ENCODE assay signal across 12 mouse cellular contexts in genomic region chr15:99017986-99018385, GRCm38 (mm10). TPM values are rescaled to one million over a fixed set of nuclear protein-coding genes. Genes with fewer than 3 reads are reported as not detected.
A peak's percentile ranks its signal among the peaks of the same experiment; 100 is the strongest.
DNase-seq lines count a peak whose midpoint lies in the region; ATAC-seq and TF ChIP-seq lines count a peak whose summit lies in the region.
"Had no signal": no experiment of that assay in that cellular context is flagged by ENCODE, and none has a peak within 500 bp of the region (broad histone marks: within the 10 kb centered on the region; RNA-seq: fewer than 3 reads in every experiment).

No protein-coding gene starts in this region.

- WGBS in hindbrain, embryonic 15.5 days, result 44% methylated on average over 9 of the region's 9 CpGs

- TF ChIP-seq EP300 in ES-Bruce4 (IDR thresholded peaks at IDR 0.05; ENCODE audit: insufficient read depth, low read depth, low read length), result no peak

- TF ChIP-seq CTCF in E14TG2a.4 (conservative IDR thresholded peaks at IDR 0.05; ENCODE audit: low read length), result no peak
- TF ChIP-seq CTCF in ES-Bruce4 (IDR thresholded peaks at IDR 0.05; ENCODE audit: low read depth, low read length), result no peak

- no peak for TF ChIP-seq POLR2A in ES-Bruce4 (IDR thresholded peaks at IDR 0.05; ENCODE audit: insufficient read depth, low read length)

- H3K9ac ChIP-seq in ES-Bruce4 (ENCODE audit: low read depth, poor library complexity, severe bottlenecking), result peak overlapping the region; percentile 45
- H3K9ac ChIP-seq in hindbrain, embryonic 15.5 days, result no peak overlapping the region
- H3K9ac ChIP-seq: forebrain, embryonic 12.5 days had no signal

- H3K9me3 ChIP-seq in E14TG2a.4 (ENCODE audit: low read length), result peaks cover 7% of the 10 kb centered on the region; the same call in 1 of the 2 replicates
- H3K9me3 ChIP-seq in ES-Bruce4 (replicated peaks; ENCODE audit: control insufficient read depth, insufficient read depth, low read length, poor library complexity, severe bottlenecking), result no peaks in the 10 kb centered on the region
- no peaks in the 10 kb centered on the region for H3K9me3 ChIP-seq in hindbrain, embryonic 15.5 days
- H3K9me3 ChIP-seq: forebrain, embryonic 12.5 days had no signal

- H3K36me3 ChIP-seq in E14TG2a.4 (ENCODE audit: insufficient read depth, low read length), result no peaks in the 10 kb centered on the region
- no peaks in the 10 kb centered on the region for H3K36me3 ChIP-seq in ES-Bruce4 (ENCODE audit: control insufficient read depth, insufficient read depth, low read length, poor library complexity, severe bottlenecking)
- no peaks in the 10 kb centered on the region for H3K36me3 ChIP-seq in hindbrain, embryonic 15.5 days
- H3K36me3 ChIP-seq: forebrain, embryonic 12.5 days had no signal

- no peak overlapping the region for H3K4me2 ChIP-seq in hindbrain, embryonic 15.5 days
- H3K4me2 ChIP-seq: forebrain, embryonic 12.5 days had no signal

- peak overlapping the region; percentile 45 for H3K27ac ChIP-seq in ES-Bruce4 (ENCODE audit: insufficient read depth, low read length)
- peak overlapping the region; percentile 66 for H3K27ac ChIP-seq in hindbrain, embryonic 15.5 days (replicated peaks)
- H3K27ac ChIP-seq: forebrain, embryonic 12.5 days had no signal

- no peaks in the 10 kb centered on the region for H3K27me3 ChIP-seq in E14TG2a.4 (ENCODE audit: insufficient read depth, low read length)
- H3K27me3 ChIP-seq in ES-Bruce4 (ENCODE audit: control insufficient read depth, insufficient read depth, low read length, poor library complexity, severe bottlenecking), result no peaks in the 10 kb centered on the region
- no peaks in the 10 kb centered on the region for H3K27me3 ChIP-seq in hindbrain, embryonic 15.5 days

- ATAC-seq in hindbrain, embryonic 15.5 days (ENCODE audit: low FRiP score, low read depth), result no peak
- no peak for ATAC-seq in erythroblast, adult 5-6 weeks (replicated peaks; ENCODE audit: low FRiP score, poor library complexity, severe bottlenecking)

- peaks cover 41% of the 10 kb centered on the region for H3K4me1 ChIP-seq in E14TG2a.4 (replicated peaks; ENCODE audit: low read depth, low read length)
- no peaks in the 10 kb centered on the region for H3K4me1 ChIP-seq in ES-Bruce4 (ENCODE audit: control insufficient read depth, insufficient read depth, low read length)
- H3K4me1 ChIP-seq in hindbrain, embryonic 15.5 days (replicated peaks), result peaks cover 11% of the 10 kb centered on the region; the same call in 1 of the 2 replicates

- H3K4me3 ChIP-seq in E14TG2a.4 (replicated peaks; ENCODE audit: low read length) (peak overlapping the region; percentile 72), ES-Bruce4 (ENCODE audit: low read depth, low read length) (peak overlapping the region; percentile 37)
- no peak overlapping the region for H3K4me3 ChIP-seq in hindbrain, embryonic 15.5 days
- H3K4me3 ChIP-seq: forebrain, embryonic 12.5 days had no signal

- DNase-seq in kidney, postnatal 36 days, result peak; percentile 51 to 70
- DNase-seq in layer of hippocampus, adult 8-10 months (ENCODE audit: low spot score in 2 of 2), result no peak
- no peak for DNase-seq in cerebellum, adult 9-10 months
- no peak for DNase-seq in lung, postnatal 25 days (ENCODE audit: low spot score)
- DNase-seq: adrenal gland, postnatal 36 days; cerebellum, postnatal 10 days; thymus, postnatal 36 days had no signal

RNA-seq across cellular contexts. Expression of gene Tuba1c, which starts 11.7 kb away (rescaled TPM):
- 407 and 426 TPM in 2 replicates for polyA plus RNA-seq in ES-Bruce4 (2011; ENCODE audit: insufficient read depth, insufficient read length, low read depth, missing spikeins)
- polyA plus RNA-seq in hindbrain, embryonic 15.5 days (2015; fragmentation: Nextera tagmentation; extraction: Ambion mirVana), result 22.5 and 25.3 TPM in 2 replicates
- 10 to 100 TPM; 47.7 to 64.5 (median 52.7) TPM for total RNA-seq in layer of hippocampus, adult 8-10 months (2022)
- total RNA-seq in erythroblast, adult 5-6 weeks (2015; ENCODE audit: low replicate concordance), result 73.8 and 96.1 TPM in 2 replicates
- 36.4 and 46.4 TPM in 2 replicates for total RNA-seq in erythroblast, adult 5-6 weeks (2017; ENCODE audit: low replicate concordance)

RNA-seq across cellular contexts. Expression of gene Prph, which starts 37.0 kb away (rescaled TPM):
- polyA plus RNA-seq in ES-Bruce4 (2011; ENCODE audit: insufficient read depth, insufficient read length, low read depth, missing spikeins), result 8.0 and 11.5 TPM in 2 replicates
- 57.5 and 89.3 TPM in 2 replicates for polyA plus RNA-seq in hindbrain, embryonic 15.5 days (2015; fragmentation: Nextera tagmentation; extraction: Ambion mirVana)
- total RNA-seq in layer of hippocampus, adult 8-10 months (2022), result 1 to 10 TPM in 3 of 4 experiments, under 1 TPM in 1; 0.96 to 1.9 (median 1.4) TPM
- total RNA-seq in erythroblast, adult 5-6 weeks (2015; ENCODE audit: low replicate concordance), result not detected in 2 replicates
- not detected in 2 replicates for total RNA-seq in erythroblast, adult 5-6 weeks (2017; ENCODE audit: low replicate concordance)

RNA-seq across cellular contexts. Expression of gene Troap, which starts 56.4 kb away (rescaled TPM):
- polyA plus RNA-seq in ES-Bruce4 (2011; ENCODE audit: insufficient read depth, insufficient read length, low read depth, missing spikeins), result 43.3 and 46.5 TPM in 2 replicates
- polyA plus RNA-seq in hindbrain, embryonic 15.5 days (2015; fragmentation: Nextera tagmentation; extraction: Ambion mirVana), result 8.5 and 10.1 TPM in 2 replicates
- total RNA-seq in layer of hippocampus, adult 8-10 months (2022), result under 1 TPM; 0.33 to 0.66 (median 0.46) TPM
- total RNA-seq in erythroblast, adult 5-6 weeks (2015; ENCODE audit: low replicate concordance), result 11.9 and 21.7 TPM in 2 replicates
- 20.4 and 28.1 TPM in 2 replicates for total RNA-seq in erythroblast, adult 5-6 weeks (2017; ENCODE audit: low replicate concordance)

Comparison
In these comparisons a context has a peak if more than half of its experiments do, and no peak if none do; other contexts are left out.
1. DNase-seq: peak in kidney, postnatal 36 days (2 of 2); none in layer of hippocampus, adult 8-10 months (0 of 2), cerebellum, adult 9-10 months (single experiment) and lung, postnatal 25 days (single experiment).
2. RNA of gene Troap, which starts 56.4 kb away (total RNA-seq): 11.9 to 28.1 TPM in erythroblast, adult 5-6 weeks; 0.33 to 0.66 TPM in layer of hippocampus, adult 8-10 months; every median in the first group is over 4 times any median in the second.